Mouse (Mus musculus): Measurements from ENCODE around the gene Olfr787.

Gene Olfr787

GRCm38 (mm10) chr10:129461562-129461961 lies at the start of gene Olfr787:
Gene Olfr787, plus strand, starts transcription at chr10:129461862.
- no peak for DNase-seq (ENCODE audit: low spot score in 2 of 2)

DNA sequence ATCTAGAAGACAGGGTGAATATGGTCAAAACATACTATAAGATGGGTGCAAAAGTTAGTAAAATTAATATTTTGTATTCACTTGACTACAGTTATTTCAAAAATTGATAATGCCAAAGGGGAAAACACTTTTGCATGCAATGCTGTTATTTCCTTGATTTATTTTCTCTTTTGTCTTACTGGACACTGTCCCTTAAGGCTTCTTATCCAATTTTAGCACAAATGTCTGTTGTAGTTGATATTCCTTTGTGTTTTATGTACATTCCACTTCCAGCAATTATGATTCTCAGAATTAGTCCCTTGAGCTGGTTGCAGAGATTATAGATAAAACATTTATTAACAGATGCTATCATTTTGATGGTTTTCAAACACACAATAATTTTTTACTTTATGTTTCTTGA lies 34.7 kb upstream of the Olfr787 start, which contains the start of gene Olfr786:
Gene Olfr786 (plus strand): TSS at position 301 of the 400 bp plus-strand sequence.
- no peak for DNase-seq (ENCODE audit: low spot score in 2 of 2)

DNA sequence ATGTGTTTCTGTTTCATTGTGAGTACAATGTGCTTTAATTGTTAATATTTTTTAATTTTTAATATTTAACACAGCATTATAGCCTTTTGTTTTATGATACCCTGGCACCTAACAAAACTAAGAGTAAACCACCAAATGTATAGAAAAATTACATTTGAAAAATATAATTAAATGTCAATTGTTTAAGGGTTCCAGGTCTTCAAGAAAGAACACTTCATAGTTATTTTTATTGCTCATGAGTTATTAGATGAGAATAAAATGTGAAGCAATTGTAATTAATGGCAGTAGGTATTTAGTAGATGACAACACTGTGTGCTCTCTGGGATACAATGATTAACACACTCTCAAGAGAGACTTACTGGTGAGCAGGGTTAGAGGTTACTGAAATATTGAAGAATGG lies 9.0 kb downstream of the Olfr787 start, which contains the start of gene Olfr788:
Gene Olfr788 (plus strand): TSS at position 301 of the 400 bp plus-strand sequence.
- no peak for DNase-seq (ENCODE audit: low spot score in 2 of 2)

- DNase-seq (ENCODE audit: low spot score in 2 of 2), result no peak
Observed at GRCm38 (mm10) chr10:129473256-129473655, 11.6 kb downstream of the Olfr787 start.

GRCm38 (mm10) chr10:129473723-129474122 lies 12.1 kb downstream of the Olfr787 start:
- DNase-seq (ENCODE audit: low spot score in 2 of 2), result no peak

- DNase-seq (ENCODE audit: low spot score in 2 of 2), result no peak
Observed at GRCm38 (mm10) chr10:129484452-129484851, 22.8 kb downstream of the Olfr787 start, which contains the start of gene Olfr789. Gene Olfr789, plus strand, starts transcription at chr10:129484752.

- DNase-seq (ENCODE audit: low spot score in 2 of 2), result no peak
Observed at GRCm38 (mm10) chr10:129490101-129490500, 28.4 kb downstream of the Olfr787 start.

GRCm38 (mm10) chr10:129498192-129498591 lies 36.5 kb downstream of the Olfr787 start, which contains the start of gene Olfr790:
Gene Olfr790, plus strand, starts transcription at chr10:129498492.
- no peak for DNase-seq (ENCODE audit: low spot score in 2 of 2)

Data from spleen, postnatal 14 days (tissue).